ENCODE assay signal across 15 mouse cellular contexts in the genomic region with DNA sequence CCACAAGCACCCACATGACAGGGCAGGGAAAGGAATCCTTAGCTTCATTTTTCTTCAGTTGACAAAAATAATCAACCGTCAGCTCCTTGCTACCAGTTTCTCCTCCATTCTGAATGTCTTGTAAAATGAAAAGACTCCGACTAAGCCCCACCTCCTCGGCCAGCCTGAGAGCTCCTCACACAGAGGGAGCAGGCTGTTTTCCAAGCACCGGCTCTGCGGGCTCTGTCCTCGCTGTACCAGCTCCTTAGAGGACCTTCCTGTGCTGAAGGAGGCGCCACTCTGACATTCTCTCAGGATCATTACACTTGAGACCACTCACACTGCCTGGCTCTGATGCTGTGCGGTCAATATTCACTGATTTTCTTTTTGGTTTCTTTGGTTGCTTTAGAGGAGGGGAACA.
"Had no signal": no experiment of that assay in that cellular context is flagged by ENCODE, and none has a peak within 500 bp of the region (broad histone marks: within the 10 kb centered on the region; RNA-seq: fewer than 3 reads in every experiment).

No protein-coding gene starts in this region.

- DNase-seq: retina, postnatal 1 day; right cerebral cortex, adult 18-20 months; right cerebral cortex, postnatal 14 days; right cerebral cortex, postnatal 25 days; right cerebral cortex, postnatal 4 days; spleen, adult 18-20 months; thymus, adult 18-20 months; thymus, adult 2 months; thymus, postnatal 14 days; thymus, postnatal 25 days; thymus, postnatal 36 days; thymus, postnatal 4 days had no signal

- H3K4me1 ChIP-seq: neural tube, embryonic 15.5 days; stomach, embryonic 15.5 days had no signal

- H3K27me3 ChIP-seq: neural tube, embryonic 15.5 days; stomach, embryonic 15.5 days had no signal

- H3K4me2 ChIP-seq: neural tube, embryonic 15.5 days; stomach, embryonic 15.5 days had no signal

- H3K9me3 ChIP-seq: neural tube, embryonic 15.5 days; stomach, embryonic 15.5 days had no signal

- H3K9ac ChIP-seq: neural tube, embryonic 15.5 days; stomach, embryonic 15.5 days had no signal

- H3K27ac ChIP-seq: neural tube, embryonic 15.5 days; stomach, embryonic 15.5 days; stomach, postnatal 0 days had no signal

- H3K4me3 ChIP-seq: neural tube, embryonic 15.5 days; stomach, embryonic 15.5 days had no signal
